Mouse (Mus musculus) spleen, postnatal 10 days (tissue): Measurements from ENCODE around the gene 2900011O08Rik.

Experiments
- DNase-seq, 2 experiments: peaks; one replicate each; pipeline ENCODE4 v3.0.0; 2021 to 2022; ENCODE audit warnings: low spot score in 2 of 2

The 2900011O08Rik gene

GRCm38 (mm10) chr16:14137976-14138561 lies 151.7 kb downstream of the 2900011O08Rik start:
- no peak for DNase-seq

- DNase-seq: no peak
Observed at GRCm38 (mm10) chr16:14139106-14139505, 152.7 kb downstream of the 2900011O08Rik start.

GRCm38 (mm10) chr16:14143298-14143697 lies 156.9 kb downstream of the 2900011O08Rik start:
- DNase-seq: no peak

GRCm38 (mm10) chr16:14147712-14148111 lies 161.3 kb downstream of the 2900011O08Rik start:
- DNase-seq: no peak
